Mouse (Mus musculus): ENCODE data around the gene Hsph1. TPM values are rescaled to one million over a fixed set of nuclear protein-coding genes. Genes with fewer than 3 reads are reported as not detected.
A peak's percentile ranks its signal among the peaks of the same experiment; 100 is the strongest.

Gene Hsph1
- polyA plus RNA-seq, 1 experiment from 2014 or later: 117 TPM

GRCm38 (mm10) chr5:149607083-149607720 is 29.0 kb downstream of the Hsph1 start:
- H3K4me1 ChIP-seq (replicated peaks; ENCODE audit: control insufficient read depth, insufficient read depth, low read length): 0 out of 2 replicates have a peak, but pooled peaks cover 2% of the 10 kb centered on the region
- no peak overlapping the region for H3K9ac ChIP-seq (replicated peaks; ENCODE audit: low read depth, low read length)
- H3K27ac ChIP-seq (ENCODE audit: low read length): no peak overlapping the region
- H3K4me3 ChIP-seq (replicated peaks; ENCODE audit: low read length): no peak overlapping the region
- no peak overlapping the region for H3K4me2 ChIP-seq (ENCODE audit: low read length)
- no peaks in the 10 kb centered on the region for H3K27me3 ChIP-seq (replicated peaks; ENCODE audit: control insufficient read depth, insufficient read depth, low read length)
- no peaks in the 10 kb centered on the region for H3K9me3 ChIP-seq (ENCODE audit: control insufficient read depth, low read length)
- WGBS: 84% methylated on average over 8 of the region's 8 CpGs
- H3K36me3 ChIP-seq (ENCODE audit: control insufficient read depth, insufficient read depth): no peaks in the 10 kb centered on the region
- ATAC-seq: no peak

GRCm38 (mm10) chr5:149603241-149603640 is 32.9 kb downstream of the Hsph1 start:
- Histone ChIP-seq H3K9ac (replicated peaks; ENCODE audit: low read depth, low read length) (no peak overlapping the region), H3K9me3 (ENCODE audit: control insufficient read depth, low read length) (no peaks in the 10 kb centered on the region), H3K27me3 (replicated peaks; ENCODE audit: control insufficient read depth, insufficient read depth, low read length) (no peaks in the 10 kb centered on the region), H3K4me2 (ENCODE audit: low read length) (no peak overlapping the region), H3K36me3 (ENCODE audit: control insufficient read depth, insufficient read depth) (no peaks in the 10 kb centered on the region), H3K4me3 (replicated peaks; ENCODE audit: low read length) (no peak overlapping the region), H3K4me1 (replicated peaks; ENCODE audit: control insufficient read depth, insufficient read depth, low read length) (no peaks in the 10 kb centered on the region; the same call in 1 of the 2 replicates), H3K27ac (ENCODE audit: low read length) (no peak overlapping the region)
- ATAC-seq: no peak
- 74% methylated on average over 3 of the region's 3 CpGs for WGBS

GRCm38 (mm10) chr5:149601996-149602395 is 34.2 kb downstream of the Hsph1 start:
- H3K27me3 ChIP-seq (replicated peaks; ENCODE audit: control insufficient read depth, insufficient read depth, low read length): no peaks in the 10 kb centered on the region
- ATAC-seq: peak; percentile 59; the same call in 1 of the 2 replicates
- no peak overlapping the region for H3K4me3 ChIP-seq (replicated peaks; ENCODE audit: low read length)
- no peaks in the 10 kb centered on the region for H3K36me3 ChIP-seq (ENCODE audit: control insufficient read depth, insufficient read depth)
- H3K9ac ChIP-seq (replicated peaks; ENCODE audit: low read depth, low read length): no peak overlapping the region
- no peak overlapping the region for H3K27ac ChIP-seq (ENCODE audit: low read length)
- H3K9me3 ChIP-seq (ENCODE audit: control insufficient read depth, low read length): no peaks in the 10 kb centered on the region
- WGBS: 83% methylated on average over 3 of the region's 3 CpGs
- no peaks in the 10 kb centered on the region; the same call in 1 of the 2 replicates for H3K4me1 ChIP-seq (replicated peaks; ENCODE audit: control insufficient read depth, insufficient read depth, low read length)
- no peak overlapping the region for H3K4me2 ChIP-seq (ENCODE audit: low read length)

GRCm38 (mm10) chr5:149597351-149597750 is 38.8 kb downstream of the Hsph1 start:
- no peak overlapping the region for H3K4me3 ChIP-seq (replicated peaks; ENCODE audit: low read length)
- no peak overlapping the region for H3K9ac ChIP-seq (replicated peaks; ENCODE audit: low read depth, low read length)
- H3K9me3 ChIP-seq (ENCODE audit: control insufficient read depth, low read length): no peaks in the 10 kb centered on the region; the same call in 1 of the 2 replicates
- H3K4me1 ChIP-seq (replicated peaks; ENCODE audit: control insufficient read depth, insufficient read depth, low read length): no peaks in the 10 kb centered on the region; the same call in 1 of the 2 replicates
- no peak overlapping the region for H3K4me2 ChIP-seq (ENCODE audit: low read length)
- ATAC-seq: no peak
- H3K36me3 ChIP-seq (ENCODE audit: control insufficient read depth, insufficient read depth): no peaks in the 10 kb centered on the region
- no peak overlapping the region for H3K27ac ChIP-seq (ENCODE audit: low read length)
- no peaks in the 10 kb centered on the region for H3K27me3 ChIP-seq (replicated peaks; ENCODE audit: control insufficient read depth, insufficient read depth, low read length)
- WGBS: 46% methylated on average over 18 of the region's 18 CpGs

GRCm38 (mm10) chr5:149594215-149594614 is 42.0 kb downstream of the Hsph1 start:
- 88% methylated on average over 3 of the region's 3 CpGs for WGBS
- no peak for ATAC-seq
- H3K4me3 ChIP-seq (replicated peaks; ENCODE audit: low read length): no peak overlapping the region
- no peaks in the 10 kb centered on the region for H3K4me1 ChIP-seq (replicated peaks; ENCODE audit: control insufficient read depth, insufficient read depth, low read length)
- H3K27ac ChIP-seq (ENCODE audit: low read length): no peak overlapping the region
- no peaks in the 10 kb centered on the region for H3K36me3 ChIP-seq (ENCODE audit: control insufficient read depth, insufficient read depth)
- H3K9me3 ChIP-seq (ENCODE audit: control insufficient read depth, low read length): no peaks in the 10 kb centered on the region; the same call in 1 of the 2 replicates
- H3K4me2 ChIP-seq (ENCODE audit: low read length): no peak overlapping the region
- H3K9ac ChIP-seq (replicated peaks; ENCODE audit: low read depth, low read length): no peak overlapping the region
- H3K27me3 ChIP-seq (replicated peaks; ENCODE audit: control insufficient read depth, insufficient read depth, low read length): no peaks in the 10 kb centered on the region

GRCm38 (mm10) chr5:149589932-149590331 is 46.2 kb downstream of the Hsph1 start:
- 81% methylated on average over 3 of the region's 3 CpGs for WGBS
- H3K27ac ChIP-seq (ENCODE audit: low read length): no peak overlapping the region

GRCm38 (mm10) chr5:149588814-149589534 is 47.2 kb downstream of the Hsph1 start:
- no peak for ATAC-seq
- Histone ChIP-seq H3K4me1 (replicated peaks; ENCODE audit: control insufficient read depth, insufficient read depth, low read length) (peaks cover 7% of the 10 kb centered on the region; the same call in 1 of the 2 replicates), H3K4me3 (replicated peaks; ENCODE audit: low read length) (no peak overlapping the region), H3K36me3 (ENCODE audit: control insufficient read depth, insufficient read depth) (no peaks in the 10 kb centered on the region), H3K9ac (replicated peaks; ENCODE audit: low read depth, low read length) (no peak overlapping the region), H3K9me3 (ENCODE audit: control insufficient read depth, low read length) (no peaks in the 10 kb centered on the region), H3K27me3 (replicated peaks; ENCODE audit: control insufficient read depth, insufficient read depth, low read length) (no peaks in the 10 kb centered on the region), H3K4me2 (ENCODE audit: low read length) (no peak overlapping the region), H3K27ac (ENCODE audit: low read length) (no peak overlapping the region)
- 64% methylated on average over 7 of the region's 7 CpGs for WGBS

More at GRCm38 (mm10) chr5:149589932-149590331, 46.2 kb downstream of the Hsph1 start:
- Histone ChIP-seq H3K4me3 (replicated peaks; ENCODE audit: low read length) (no peak overlapping the region), H3K4me2 (ENCODE audit: low read length) (no peak overlapping the region), H3K9me3 (ENCODE audit: control insufficient read depth, low read length) (no peaks in the 10 kb centered on the region; the same call in 1 of the 2 replicates), H3K36me3 (ENCODE audit: control insufficient read depth, insufficient read depth) (no peaks in the 10 kb centered on the region), H3K9ac (replicated peaks; ENCODE audit: low read depth, low read length) (no peak overlapping the region), H3K4me1 (replicated peaks; ENCODE audit: control insufficient read depth, insufficient read depth, low read length) (no peaks in the 10 kb centered on the region), H3K27me3 (replicated peaks; ENCODE audit: control insufficient read depth, insufficient read depth, low read length) (no peaks in the 10 kb centered on the region)
- no peak for ATAC-seq

GRCm38 (mm10) chr5:149587327-149587895 is 48.8 kb downstream of the Hsph1 start:
- H3K4me1 ChIP-seq (replicated peaks; ENCODE audit: control insufficient read depth, insufficient read depth, low read length): peaks cover 10% of the 10 kb centered on the region; the same call in 1 of the 2 replicates
- no peaks in the 10 kb centered on the region for H3K36me3 ChIP-seq (ENCODE audit: control insufficient read depth, insufficient read depth)
- no peak for ATAC-seq
- WGBS: 91% methylated on average over 11 of the region's 11 CpGs
- no peak overlapping the region for H3K27ac ChIP-seq (ENCODE audit: low read length)
- H3K9ac ChIP-seq (replicated peaks; ENCODE audit: low read depth, low read length): no peak overlapping the region
- H3K4me2 ChIP-seq (ENCODE audit: low read length): no peak overlapping the region
- H3K9me3 ChIP-seq (ENCODE audit: control insufficient read depth, low read length): no peaks in the 10 kb centered on the region
- H3K27me3 ChIP-seq (replicated peaks; ENCODE audit: control insufficient read depth, insufficient read depth, low read length): no peaks in the 10 kb centered on the region
- no peak overlapping the region for H3K4me3 ChIP-seq (replicated peaks; ENCODE audit: low read length)

- Histone ChIP-seq H3K9ac (replicated peaks; ENCODE audit: low read depth, low read length) (no peak overlapping the region), H3K4me3 (replicated peaks; ENCODE audit: low read length) (no peak overlapping the region), H3K4me2 (ENCODE audit: low read length) (no peak overlapping the region), H3K36me3 (ENCODE audit: control insufficient read depth, insufficient read depth) (no peaks in the 10 kb centered on the region), H3K4me1 (replicated peaks; ENCODE audit: control insufficient read depth, insufficient read depth, low read length) (peaks cover 10% of the 10 kb centered on the region; the same call in 1 of the 2 replicates), H3K27ac (ENCODE audit: low read length) (no peak overlapping the region), H3K27me3 (replicated peaks; ENCODE audit: control insufficient read depth, insufficient read depth, low read length) (no peaks in the 10 kb centered on the region), H3K9me3 (ENCODE audit: control insufficient read depth, low read length) (no peaks in the 10 kb centered on the region)
- ATAC-seq: no peak
- WGBS: 58% methylated on average over 10 of the region's 10 CpGs
Observed at GRCm38 (mm10) chr5:149585910-149586309, 50.3 kb downstream of the Hsph1 start.

Measured in forebrain, embryonic 16.5 days (tissue).